Mouse (Mus musculus) lung, postnatal 25 days (tissue): ENCODE results near the gene Nbr1.
"Not testable (repeated sequence)": the region's sequence is repeated elsewhere in the genome, so short reads cannot be mapped to it uniquely, and the experiment has no call there.

Experiments used
- DNase-seq: peaks from one replicate; pipeline ENCODE4 v3.0.0; 2022; ENCODE audit warnings: low spot score

Gene Nbr1

DNA sequence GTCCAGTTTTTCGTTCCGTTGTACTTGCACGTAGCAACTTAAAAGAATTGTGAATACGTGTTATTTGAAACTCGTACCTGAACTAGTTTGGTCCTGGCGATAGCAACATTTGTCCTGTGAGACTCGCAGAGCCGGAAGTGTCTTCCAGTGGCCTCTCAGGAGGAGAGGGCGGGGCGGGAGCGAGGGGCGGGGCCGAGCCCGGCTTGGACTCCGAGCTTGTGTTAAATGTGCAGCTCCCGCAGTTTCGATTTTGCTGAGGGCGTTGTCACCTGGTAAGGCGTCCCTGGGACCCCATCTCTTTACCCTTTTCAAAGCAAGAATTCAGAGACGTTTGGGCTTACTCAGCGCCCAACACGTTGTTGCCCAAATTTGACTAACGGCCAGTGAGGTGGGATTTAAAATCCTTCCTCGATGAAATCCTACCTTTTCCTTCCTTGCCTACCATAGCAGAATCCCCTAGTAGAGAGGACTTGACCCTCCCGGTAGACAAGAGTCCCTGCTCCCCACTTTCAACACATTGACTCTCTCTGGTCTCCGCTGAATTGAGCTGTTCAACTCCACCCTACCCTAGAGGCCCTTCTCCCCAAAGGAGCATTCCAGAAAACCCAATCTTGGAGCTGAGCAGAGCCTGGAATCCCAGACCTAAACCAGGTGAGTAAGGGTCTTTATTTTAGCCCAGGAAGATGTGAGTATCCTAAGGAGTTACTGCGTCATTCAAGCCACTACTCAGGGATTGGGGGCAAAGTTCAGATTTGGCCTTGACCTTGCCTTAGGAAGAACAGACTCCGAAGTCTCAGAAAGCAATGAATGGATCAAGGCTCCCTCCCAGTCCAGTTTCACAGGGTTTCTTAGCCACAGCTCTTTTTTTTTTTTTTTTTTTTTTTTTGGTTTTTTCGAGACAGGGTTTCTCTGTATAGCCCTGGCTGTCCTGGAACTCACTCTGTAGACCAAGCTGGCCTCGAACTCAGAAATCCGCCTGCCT lies 30.4 kb downstream of the Nbr1 start, which contains the start of gene Tmem106a:
Gene Tmem106a, plus strand, starts transcription at position 189 of the 982 bp plus-strand sequence.
- peak; percentile 68 for DNase-seq

GRCm38 (mm10) chr11:101583205-101583604 lies 31.3 kb downstream of the Nbr1 start:
- DNase-seq: no peak

- not testable (repeated sequence) for DNase-seq
These were observed 33.1 kb downstream of the Nbr1 start for GRCm38 (mm10) chr11:101585031-101585430.

GRCm38 (mm10) chr11:101585805-101586204 lies 33.9 kb downstream of the Nbr1 start:
- DNase-seq: no peak

GRCm38 (mm10) chr11:101587676-101588075 lies 35.7 kb downstream of the Nbr1 start:
- peak; percentile 35 for DNase-seq

- no peak for DNase-seq
These were observed 36.9 kb downstream of the Nbr1 start for GRCm38 (mm10) chr11:101588868-101589267.

- peak; percentile 62 for DNase-seq
These were observed 37.5 kb downstream of the Nbr1 start for GRCm38 (mm10) chr11:101589444-101589843.

DNA sequence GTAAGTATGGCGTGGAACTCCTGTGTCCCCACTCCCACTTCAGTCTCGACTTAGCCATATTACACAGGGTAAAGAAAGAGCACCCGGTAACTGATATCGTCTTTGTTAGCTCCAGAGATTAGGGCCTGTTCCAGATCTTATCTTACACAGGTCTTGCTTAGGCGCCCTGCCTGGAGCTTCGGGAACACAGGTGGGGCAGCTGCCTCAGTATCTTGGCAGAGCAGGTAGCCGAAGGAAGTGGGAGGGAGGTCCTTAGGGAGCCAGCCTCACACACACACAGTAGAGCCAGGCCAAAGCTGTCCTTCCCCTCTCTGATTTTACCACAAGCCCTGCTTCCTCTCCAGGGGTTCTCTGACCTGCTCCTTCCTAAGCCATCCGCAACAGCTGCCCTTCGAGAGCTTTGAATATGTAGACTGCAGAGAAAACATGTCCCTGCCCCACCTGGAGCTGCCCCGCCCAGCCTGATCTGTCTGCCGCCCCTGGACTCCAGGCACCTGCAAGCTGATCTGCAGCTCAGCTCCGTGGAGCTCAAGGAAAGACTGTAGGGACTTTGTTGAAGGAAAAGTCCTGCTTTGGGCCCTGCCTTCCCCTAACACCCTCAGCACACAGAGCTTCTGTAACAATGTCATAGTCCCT lies 38.2 kb downstream of the Nbr1 start:
- no peak for DNase-seq

- no peak for DNase-seq
These were observed 47.2 kb downstream of the Nbr1 start, which contains the start of gene Gm11634 for GRCm38 (mm10) chr11:101599156-101599555. Gene Gm11634, minus strand, starts transcription at chr11:101599256.

DNA sequence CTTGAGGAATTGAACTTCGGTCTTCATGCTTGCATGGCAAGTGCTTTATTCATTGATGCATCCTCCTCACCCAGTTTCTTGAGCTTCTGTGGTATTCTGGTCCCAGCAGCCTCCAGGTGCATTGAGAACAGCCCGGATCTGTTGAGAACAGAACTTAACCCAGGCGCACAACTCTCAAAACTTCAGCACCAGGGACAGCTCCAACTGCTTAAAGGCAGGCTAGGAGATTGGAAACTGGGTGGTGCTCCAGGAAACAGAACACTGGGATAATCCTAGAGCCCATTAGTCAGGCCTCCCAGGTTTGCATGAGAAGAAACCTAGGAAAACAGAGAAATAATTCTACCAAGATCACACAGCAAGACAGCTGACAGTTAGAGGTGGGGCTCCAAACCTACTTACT lies 50.5 kb downstream of the Nbr1 start:
- peak; percentile 31 for DNase-seq

DNA sequence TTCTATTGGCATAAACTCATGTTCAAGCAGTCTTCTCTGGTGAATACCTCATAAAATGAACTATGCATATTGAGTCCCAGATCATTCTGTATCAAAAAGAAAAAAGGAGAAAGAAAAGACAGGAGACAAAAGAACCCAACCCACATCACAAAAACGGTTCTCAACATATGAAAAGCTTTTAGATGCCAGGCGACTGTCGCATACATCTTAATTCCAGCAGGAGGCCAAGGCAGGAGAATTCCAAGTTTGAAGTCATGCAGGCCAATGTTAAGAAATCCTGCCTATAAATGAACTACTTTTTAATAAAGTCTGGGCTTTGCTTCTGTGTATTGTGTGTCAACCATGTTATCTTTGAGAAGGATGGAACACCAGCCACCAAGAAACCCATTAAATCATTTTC lies 52.2 kb downstream of the Nbr1 start:
- DNase-seq: no peak

DNA sequence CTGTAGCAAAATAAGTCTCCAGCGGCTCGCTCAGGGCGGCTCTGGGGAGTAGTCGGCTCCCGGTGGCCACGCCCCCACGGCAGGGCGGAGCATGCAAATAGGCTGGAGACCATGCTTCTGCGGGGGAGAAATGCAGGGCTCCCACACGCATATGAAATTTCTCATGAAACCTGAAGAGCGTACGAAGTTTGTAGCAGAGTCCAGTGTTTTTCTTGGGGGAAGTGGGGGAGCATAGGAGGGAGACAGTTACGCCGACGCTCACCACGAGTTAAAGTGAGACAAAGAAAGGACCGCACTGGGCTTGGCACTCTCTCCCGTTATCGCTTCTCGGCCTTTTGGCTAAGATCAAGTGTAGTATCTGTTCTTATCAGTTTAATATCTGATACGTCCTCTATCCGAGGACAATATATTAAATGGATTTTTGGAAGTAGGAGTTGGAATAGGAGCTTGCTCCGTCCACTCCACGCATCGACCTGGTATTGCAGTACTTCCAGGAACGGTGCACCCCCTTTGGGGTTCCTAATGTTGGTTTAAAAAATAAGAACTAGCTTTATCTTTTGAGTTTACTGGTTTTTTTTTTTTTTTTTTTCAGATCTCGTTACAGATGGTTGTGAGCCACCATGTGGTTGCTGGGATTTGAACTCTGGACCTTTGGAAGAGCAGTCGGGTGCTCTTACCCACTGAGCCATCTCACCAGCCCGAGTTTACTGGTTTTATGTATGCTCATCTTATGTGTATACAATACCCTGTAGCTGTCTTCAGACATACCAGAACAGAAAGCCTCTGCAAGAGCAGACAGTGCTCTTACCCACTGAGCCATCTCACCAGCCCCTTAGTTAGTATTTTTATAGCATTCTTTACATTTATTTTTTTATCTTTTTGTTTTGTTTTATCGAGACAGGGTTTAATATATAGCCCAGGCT lies 52.8 kb downstream of the Nbr1 start:
- DNase-seq: peak; percentile 74

DNA sequence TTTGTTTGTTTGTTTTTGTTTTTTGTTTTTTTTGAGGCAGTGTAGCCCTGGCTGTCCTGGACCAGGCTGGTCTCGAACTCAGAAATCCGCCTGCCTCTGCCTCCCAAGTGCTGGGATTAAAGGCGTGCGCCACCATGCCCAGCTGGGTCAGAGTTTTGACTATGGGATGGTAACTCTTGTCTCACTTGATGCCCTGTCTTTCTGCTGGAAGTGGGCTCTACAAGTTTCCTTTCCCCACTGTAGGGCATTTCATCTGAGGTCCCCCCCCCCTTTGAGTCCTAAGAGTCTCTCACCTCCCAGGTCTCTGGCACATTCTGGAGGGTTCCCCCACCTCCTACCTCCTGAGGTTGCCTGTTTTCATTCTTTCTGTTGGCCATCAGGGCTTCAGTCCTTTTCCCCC lies 55.2 kb downstream of the Nbr1 start:
- not testable (repeated sequence) for DNase-seq

GRCm38 (mm10) chr11:101610445-101610844 lies 58.5 kb downstream of the Nbr1 start:
- no peak for DNase-seq

GRCm38 (mm10) chr11:101613596-101613995 lies 61.6 kb downstream of the Nbr1 start:
- DNase-seq: no peak

GRCm38 (mm10) chr11:101614116-101614515 lies 62.2 kb downstream of the Nbr1 start:
- DNase-seq: no peak

DNA sequence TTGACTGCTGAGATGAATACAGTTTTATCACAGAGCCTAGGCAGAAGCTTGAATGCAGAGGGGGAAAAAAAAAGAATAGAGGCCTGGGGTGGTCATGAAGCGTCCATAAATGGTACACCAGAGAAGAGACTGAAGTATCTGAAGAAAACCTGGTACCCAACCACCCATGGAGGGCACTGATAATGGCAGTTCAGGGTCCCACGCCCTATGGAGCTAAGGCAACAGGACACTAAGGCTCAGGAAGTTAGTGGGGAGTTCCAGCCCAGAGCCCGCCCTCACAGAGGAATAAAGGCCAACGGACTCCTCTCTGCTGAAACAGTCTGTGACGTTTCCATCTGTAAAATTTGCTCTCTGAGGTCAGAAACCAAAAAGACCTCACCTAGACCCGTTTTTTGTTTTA lies 63.4 kb downstream of the Nbr1 start:
- DNase-seq: no peak

DNA sequence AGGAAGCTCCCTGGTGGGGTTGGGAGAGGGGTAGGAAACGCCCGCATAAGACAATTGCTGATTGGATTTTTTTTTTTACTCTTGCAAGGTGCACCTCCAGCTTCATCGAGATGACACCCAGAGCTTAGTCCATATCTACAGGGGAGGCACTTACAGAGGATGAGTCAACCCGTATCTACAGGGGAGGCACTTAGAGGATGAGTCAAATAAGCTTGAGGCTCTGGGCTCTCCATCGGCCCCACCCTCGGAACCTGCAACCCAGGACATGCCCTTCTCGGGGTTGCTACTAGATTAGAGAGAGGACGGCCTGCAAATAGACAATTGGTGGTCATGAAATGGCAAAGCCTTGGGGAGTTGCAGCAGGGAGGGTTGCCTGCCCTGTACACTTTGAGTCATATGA lies 64.2 kb downstream of the Nbr1 start:
- DNase-seq: no peak

DNA sequence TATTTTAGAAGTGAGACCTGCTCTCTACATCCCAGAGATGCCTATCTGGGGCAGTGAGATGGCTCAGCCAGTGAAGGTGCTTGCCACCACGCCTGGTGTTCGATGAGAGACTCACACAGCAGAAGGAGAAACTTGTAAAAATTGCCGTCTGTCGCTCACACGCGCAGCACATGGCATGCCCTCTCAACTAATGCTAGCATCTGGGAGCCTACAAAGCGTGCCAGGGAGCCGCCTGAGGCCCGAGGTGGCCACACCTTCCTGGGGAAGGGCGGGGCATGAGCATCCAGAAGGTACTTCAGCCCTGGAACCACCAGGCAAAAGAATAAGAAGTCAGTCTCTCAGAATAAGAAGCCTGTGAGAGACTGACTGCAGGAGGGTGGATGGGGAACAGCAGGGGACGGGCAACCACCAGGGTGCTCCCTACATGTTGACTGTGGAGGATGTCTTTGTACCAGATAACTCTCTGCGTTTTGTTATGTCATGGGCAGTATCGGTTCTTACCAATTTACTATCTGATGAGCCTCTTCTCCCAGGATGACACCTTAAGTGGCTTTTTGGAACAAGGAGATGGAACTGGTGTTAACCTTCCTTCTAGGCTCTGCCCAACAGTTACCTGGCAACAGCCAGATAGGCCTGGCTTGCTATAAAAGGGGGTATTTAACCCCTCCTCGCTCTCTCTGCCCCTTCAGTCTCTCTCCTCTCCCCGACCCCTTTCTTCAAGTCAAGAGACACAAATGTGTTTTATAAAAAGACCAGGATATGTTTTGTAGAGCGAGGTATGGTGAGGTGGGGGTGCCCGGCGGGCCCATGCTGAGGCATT lies 65.2 kb downstream of the Nbr1 start:
- no peak for DNase-seq

DNA sequence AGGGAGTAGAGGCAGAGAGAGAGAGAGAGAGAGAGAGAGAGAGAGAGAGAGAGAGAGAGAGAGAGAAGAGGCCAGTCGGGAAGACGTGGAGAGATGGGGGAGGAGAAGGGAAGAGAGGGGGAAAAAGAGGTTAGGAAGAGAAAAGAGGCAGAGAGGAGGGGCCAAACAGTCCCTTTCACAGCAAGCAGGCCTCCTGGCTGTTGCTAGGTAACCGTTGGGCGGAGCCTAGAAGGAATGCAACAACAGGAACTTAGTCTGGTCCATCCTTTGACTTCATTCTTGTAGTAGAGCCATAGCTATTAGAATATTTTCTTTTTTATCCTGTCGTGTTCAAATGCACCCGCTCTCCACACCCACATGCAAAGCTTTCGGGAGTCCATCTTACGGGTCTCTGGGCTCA lies 65.9 kb downstream of the Nbr1 start:
- DNase-seq: peak; percentile 18

GRCm38 (mm10) chr11:101618596-101618995 lies 66.6 kb downstream of the Nbr1 start:
- no peak for DNase-seq
